Mouse (Mus musculus) mouse embryonic stem cell (cell line): ENCODE data around the gene Ptgdr.
"Not testable (repeated sequence)": the region's sequence is repeated elsewhere in the genome, so short reads cannot be mapped to it uniquely, and the experiment has no call there.

Source experiments
- in situ Hi-C, 2 experiments: fragments of 300-500 bp; cut with MboI; formaldehyde crosslinking; loops; 1 replicate in 1 of 2; 3 replicates in 1 of 2; pipeline ENCODE4 v1.14.3; 2019 to 2020; ENCODE audit warnings: low sequenced_read_pairs in 2 of 2, low pct_unique_long_range_greater_than_20kb in 1 of 2, mixed read lengths in 1 of 2; ENCODE audit not compliant: unreplicated experiment in 1 of 2

Ptgdr gene

GRCm38 (mm10) chr14:44858868-44859613, at the start of gene Ptgdr:
Ptgdr (minus strand) TSS chr14:44859375.
- in situ Hi-C loops: no loop called here

GRCm38 (mm10) chr14:44907774-44908173, 48.6 kb upstream of the Ptgdr start:
- in situ Hi-C loops: no loop called here

GRCm38 (mm10) chr14:44904199-44904598, 45.0 kb upstream of the Ptgdr start:
- in situ Hi-C loops: no loop called here

- in situ Hi-C loops: not testable (repeated sequence)
Measured at GRCm38 (mm10) chr14:44901735-44902134, 42.6 kb upstream of the Ptgdr start.

GRCm38 (mm10) chr14:44891387-44892132, 32.4 kb upstream of the Ptgdr start:
- in situ Hi-C loops: no loop called here

- in situ Hi-C loops: no loop called here
Measured at GRCm38 (mm10) chr14:44869686-44870085, 10.5 kb upstream of the Ptgdr start.

- in situ Hi-C loops: no loop called here
Measured at GRCm38 (mm10) chr14:44865661-44866060, 6.5 kb upstream of the Ptgdr start.

GRCm38 (mm10) chr14:44863086-44863485, 3.9 kb upstream of the Ptgdr start:
- in situ Hi-C loops: no loop called here

- in situ Hi-C loops: no loop called here
Measured at GRCm38 (mm10) chr14:44861161-44861560, 2.0 kb upstream of the Ptgdr start.

GRCm38 (mm10) chr14:44858372-44858771, 803 bp downstream of the Ptgdr start:
- in situ Hi-C loops: no loop called here

GRCm38 (mm10) chr14:44850637-44851036, 8.5 kb downstream of the Ptgdr start:
- in situ Hi-C loops: not testable (repeated sequence)

GRCm38 (mm10) chr14:44847740-44848139, 11.4 kb downstream of the Ptgdr start:
- in situ Hi-C loops: no loop called here

GRCm38 (mm10) chr14:44846558-44847263, 12.5 kb downstream of the Ptgdr start:
- in situ Hi-C loops: no loop called here

GRCm38 (mm10) chr14:44843768-44844755, 15.1 kb downstream of the Ptgdr start:
- in situ Hi-C loops: no loop called here

- in situ Hi-C loops: no loop called here
Measured at GRCm38 (mm10) chr14:44838685-44839084, 20.5 kb downstream of the Ptgdr start.

GRCm38 (mm10) chr14:44835132-44835531, 24.0 kb downstream of the Ptgdr start:
- in situ Hi-C loops: no loop called here

- in situ Hi-C loops: not testable (repeated sequence)
Measured at GRCm38 (mm10) chr14:44834134-44834533, 25.0 kb downstream of the Ptgdr start.

GRCm38 (mm10) chr14:44833096-44833495, 26.1 kb downstream of the Ptgdr start:
- in situ Hi-C loops: not testable (repeated sequence)
